Mouse (Mus musculus) embryonic facial prominence, embryonic 11.5 days (tissue): ENCODE results near the gene RPS10-NUDT3. TPM values are rescaled to one million over a fixed set of nuclear protein-coding genes. Genes with fewer than 3 reads are reported as not detected.

Source experiments
- ATAC-seq: fragments of 200-750 bp; cut with Nextera tagmentation; replicated peaks from 2 replicates; pipeline ENCODE4 v1.8.0; 2017; ENCODE audit warnings: low read depth; ENCODE audit not compliant: insufficient number of reproducible peaks, low FRiP score, low TSS enrichment
- DNase-seq: peaks from one replicate; pipeline ENCODE4 v3.0.0-alpha.2; 2015; ENCODE audit warnings: low spot score
- H3K27ac ChIP-seq: fragments of 300-500 bp; sonication (generic); replicated peaks from 2 replicates; pipeline ENCODE4 v1.5.1; 2014; ENCODE audit warnings: mild to moderate bottlenecking, low read depth, low read length, control low read depth
- H3K27me3 ChIP-seq: fragments of 300-500 bp; sonication (generic); 2 replicates; pipeline ENCODE4 v1.6.1; 2014; ENCODE audit warnings: mild to moderate bottlenecking, low read length, moderate library complexity, mixed read lengths; ENCODE audit not compliant: control insufficient read depth, insufficient read depth
- H3K36me3 ChIP-seq: fragments of 300-500 bp; sonication (generic); replicated peaks from 2 replicates; pipeline ENCODE4 v1.6.1; 2014; ENCODE audit warnings: low read depth, mild to moderate bottlenecking, low read length, moderate library complexity, mixed read lengths; ENCODE audit not compliant: control insufficient read depth, insufficient read depth
- H3K4me1 ChIP-seq: fragments of 300-500 bp; sonication (generic); 2 replicates; pipeline ENCODE4 v1.6.1; 2014; ENCODE audit warnings: low read length, mixed read lengths; ENCODE audit not compliant: control insufficient read depth, insufficient read depth
- H3K4me2 ChIP-seq: fragments of 300-500 bp; sonication (generic); 2 replicates; pipeline ENCODE4 v1.6.1; 2014; ENCODE audit warnings: low read depth, mild to moderate bottlenecking, control low read depth, low read length, moderate library complexity
- H3K4me3 ChIP-seq: fragments of 300-500 bp; sonication (generic); 2 replicates; pipeline ENCODE4 v1.5.1; 2014; ENCODE audit warnings: low read depth, low read length, control low read depth
- H3K9ac ChIP-seq: fragments of 300-500 bp; sonication (generic); replicated peaks from 2 replicates; pipeline ENCODE4 v1.6.1; 2014; ENCODE audit warnings: mild to moderate bottlenecking, control low read depth, low read length
- H3K9me3 ChIP-seq: fragments of 300-500 bp; sonication (generic); replicated peaks from 2 replicates; pipeline ENCODE4 v1.6.1; 2016; ENCODE audit warnings: mild to moderate bottlenecking, low read length, inconsistent platforms, mixed read lengths; ENCODE audit not compliant: control insufficient read depth
- WGBS: fragments of 180-500 bp; shearing (Covaris S2); extraction: QIAGEN DNeasy Blood & Tissue Kit; methylation state at CpG from one replicate; pipeline ENCODE4 v1.1.7; 2014; 5-methylcytosine and 5-hydroxymethylcytosine counted together
- polyA plus RNA-seq: library from polyadenylated mRNA; unstranded; fragments of >200 nt; fragmentation: Nextera tagmentation; extraction: Ambion mirVana; gene quantifications from 2 replicates; pipeline ENCODE4 v1.2.1, GENCODE M21; 2014

Gene RPS10-NUDT3
- polyA plus RNA-seq = not detected in 2 replicates

DNA sequence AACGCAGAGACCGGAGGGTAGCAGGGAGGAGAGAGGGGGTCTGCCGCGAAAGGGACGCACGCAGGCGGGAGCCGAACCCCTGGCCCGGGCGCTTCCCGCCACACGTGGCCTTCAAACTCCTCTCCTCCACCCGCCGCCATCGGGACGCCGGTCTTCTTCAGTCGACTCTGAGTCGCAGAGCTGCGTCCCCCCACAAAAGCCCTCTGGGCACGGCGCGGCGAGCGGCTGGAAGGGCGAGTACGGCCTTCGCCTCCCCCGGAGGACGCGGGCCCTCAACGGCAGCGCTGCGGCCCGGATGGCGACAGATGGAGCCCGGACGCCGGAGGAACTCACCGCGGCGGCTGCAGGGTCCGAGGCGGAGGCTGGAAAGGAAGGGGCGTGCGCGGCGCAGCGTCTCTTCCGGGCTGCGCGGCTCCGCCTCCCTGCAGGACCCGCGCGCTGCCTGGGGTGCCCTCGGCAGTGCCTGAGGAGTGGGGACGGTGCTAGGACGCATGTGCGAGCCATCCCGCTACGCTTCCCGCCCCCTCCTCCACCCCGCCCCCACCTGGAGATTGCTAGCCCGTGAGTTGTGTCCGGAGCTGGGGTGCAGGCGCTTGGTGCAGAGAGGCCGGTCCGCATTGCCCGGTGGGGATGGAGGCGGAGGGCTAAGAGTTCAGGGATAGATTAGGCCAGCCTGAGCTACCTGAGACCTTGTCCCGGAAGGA lies at the start of gene RPS10-NUDT3:
RPS10-NUDT3 (minus strand) TSS at position 352 of the 704 bp plus-strand sequence.
- H3K27me3 ChIP-seq = no peaks in the 10 kb centered on the region
- H3K9me3 ChIP-seq = no peaks in the 10 kb centered on the region
- no peaks in the 10 kb centered on the region for H3K4me1 ChIP-seq
- DNase-seq = peak; percentile 95
- peak; percentile 97 for ATAC-seq
- peak within 1 kb of the TSS; percentile 64 for H3K4me2 ChIP-seq
- peak within 1 kb of the TSS; percentile 88 for H3K4me3 ChIP-seq
- H3K36me3 ChIP-seq = peaks cover 9% of the 10 kb centered on the region
- H3K27ac ChIP-seq = peak within 1 kb of the TSS; percentile 86
- WGBS = 0% methylated on average over 62 of the region's 72 CpGs
- peak within 1 kb of the TSS; percentile 93 for H3K9ac ChIP-seq

DNA sequence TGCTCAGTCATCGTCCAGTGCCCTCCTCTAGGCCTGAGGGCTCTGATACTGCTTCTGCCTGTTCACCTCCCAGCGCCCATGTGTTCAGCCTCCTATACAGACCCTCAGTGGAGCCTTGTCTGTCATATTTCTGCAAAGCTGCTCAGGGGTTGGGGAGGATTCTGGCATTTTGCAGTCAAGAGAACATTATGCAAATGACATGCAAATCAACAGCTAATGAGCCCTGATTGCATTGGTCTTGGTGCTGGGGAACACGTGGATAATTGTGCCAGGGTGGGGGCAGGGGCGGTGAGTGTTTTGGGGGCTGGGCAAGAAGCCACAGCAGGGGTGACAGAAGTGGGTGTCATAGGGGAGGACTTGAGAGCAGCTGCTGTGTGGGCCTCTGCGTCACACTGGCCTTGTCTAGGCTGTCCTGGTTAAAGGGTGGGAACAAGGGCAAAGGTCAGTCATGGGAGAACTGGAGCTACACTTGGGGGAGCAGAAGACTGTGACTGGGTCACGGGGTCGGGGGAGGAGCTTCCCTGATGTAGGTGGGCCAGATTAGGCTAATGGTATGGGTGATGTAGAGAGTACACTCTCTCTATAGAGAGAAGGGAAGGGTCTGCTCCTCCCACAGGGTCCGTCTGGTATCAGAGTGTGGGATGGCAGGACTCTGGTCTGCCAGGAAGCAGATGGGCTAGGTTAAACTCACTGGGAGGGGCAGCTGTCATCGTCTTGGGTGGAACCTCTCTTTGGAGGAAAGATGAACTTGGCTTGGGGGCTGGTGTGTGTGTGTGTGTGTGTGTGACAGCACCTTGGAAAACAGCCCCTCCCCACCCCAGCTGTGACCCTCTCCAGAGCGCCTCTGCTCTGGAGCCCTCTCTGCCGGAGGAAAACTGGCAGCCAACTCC lies 44.1 kb upstream of the RPS10-NUDT3 start:
- H3K4me3 ChIP-seq = no peak overlapping the region
- 43% methylated on average over 11 of the region's 11 CpGs for WGBS
- no peaks in the 10 kb centered on the region for H3K9me3 ChIP-seq
- no peaks in the 10 kb centered on the region for H3K4me1 ChIP-seq
- ATAC-seq = peak; percentile 20; the same call in 1 of the 2 replicates
- no peak overlapping the region for H3K4me2 ChIP-seq
- H3K27me3 ChIP-seq = no peaks in the 10 kb centered on the region
- no peak overlapping the region for H3K9ac ChIP-seq
- H3K36me3 ChIP-seq = no peaks in the 10 kb centered on the region
- no peak for DNase-seq
- no peak overlapping the region for H3K27ac ChIP-seq

DNA sequence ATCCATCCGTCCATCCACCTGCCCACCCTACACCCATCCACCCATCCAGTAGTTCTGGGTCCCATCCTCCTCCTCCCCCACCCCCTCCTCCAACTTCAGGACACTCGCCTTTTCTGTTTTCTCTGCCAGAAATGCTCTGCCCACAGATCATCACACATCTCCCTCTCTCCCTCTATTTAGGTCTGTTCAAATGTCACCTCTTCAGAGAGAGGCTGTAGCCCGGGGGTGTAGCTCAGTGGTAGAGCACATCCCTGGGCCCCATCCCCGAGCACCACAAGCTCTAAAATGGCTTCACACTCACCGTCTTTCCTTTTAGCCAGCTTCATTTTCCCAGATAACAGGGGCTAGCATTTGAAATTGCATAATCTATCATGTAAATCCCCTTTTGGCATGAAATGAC lies 42.7 kb upstream of the RPS10-NUDT3 start:
- Histone ChIP-seq H3K36me3 (no peaks in the 10 kb centered on the region), H3K9ac (no peak overlapping the region), H3K4me2 (no peak overlapping the region), H3K27me3 (no peaks in the 10 kb centered on the region), H3K27ac (no peak overlapping the region), H3K4me3 (no peak overlapping the region), H3K9me3 (no peaks in the 10 kb centered on the region), H3K4me1 (no peaks in the 10 kb centered on the region)
- DNase-seq (no peak), ATAC-seq (no peak)
- whole genome bisulfite sequencing = 78% methylated on average over 5 of the region's 5 CpGs

DNA sequence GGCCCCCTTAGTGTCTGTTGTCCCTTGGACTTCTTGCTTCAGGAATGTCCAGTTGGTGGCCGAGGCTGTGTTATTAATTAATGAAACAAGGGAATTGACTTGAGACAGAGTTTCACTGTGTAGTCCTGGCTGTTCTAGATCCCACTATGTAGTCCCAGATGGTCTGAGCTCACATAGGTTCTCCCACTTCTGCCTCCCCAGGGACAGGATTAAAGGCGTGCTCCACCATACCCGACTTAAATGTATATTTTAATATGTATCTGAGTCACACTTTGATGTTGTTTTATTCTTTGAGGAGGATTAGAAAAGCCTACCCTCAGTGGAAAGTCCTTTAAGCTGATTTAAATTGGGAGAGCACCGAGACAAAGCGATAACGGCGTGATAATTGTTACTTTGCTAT lies 41.2 kb upstream of the RPS10-NUDT3 start:
- Histone ChIP-seq H3K9ac (no peak overlapping the region), H3K4me3 (no peak overlapping the region), H3K9me3 (no peaks in the 10 kb centered on the region), H3K36me3 (no peaks in the 10 kb centered on the region), H3K27ac (no peak overlapping the region), H3K27me3 (no peaks in the 10 kb centered on the region), H3K4me1 (no peaks in the 10 kb centered on the region), H3K4me2 (no peak overlapping the region)
- DNase-seq (no peak), ATAC-seq (no peak)
- WGBS = 74% methylated on average over 7 of the region's 7 CpGs

DNA sequence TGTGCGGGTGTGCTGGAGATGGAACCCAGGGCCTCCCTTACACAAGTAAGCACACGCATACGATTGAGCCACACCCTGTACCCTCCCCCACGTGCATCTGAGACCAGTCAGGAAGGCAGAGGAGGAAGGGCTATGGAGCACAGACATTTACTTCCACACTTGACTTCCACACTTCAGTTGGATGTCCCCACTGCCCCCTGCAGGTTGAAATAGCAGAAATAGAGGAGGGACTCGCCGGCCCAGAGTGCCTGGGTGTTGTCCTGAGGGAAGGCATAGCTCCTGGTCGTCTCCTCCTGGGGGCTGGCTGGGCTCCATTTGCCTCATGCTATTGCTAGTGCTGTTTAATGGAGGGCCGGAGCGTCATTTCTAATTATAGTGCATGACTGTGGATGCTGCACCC lies 40.4 kb upstream of the RPS10-NUDT3 start:
- no peak overlapping the region for H3K9ac ChIP-seq
- no peak overlapping the region for H3K4me2 ChIP-seq
- ATAC-seq = no peak
- H3K27ac ChIP-seq = no peak overlapping the region
- no peaks in the 10 kb centered on the region for H3K9me3 ChIP-seq
- WGBS = 67% methylated on average over 9 of the region's 9 CpGs
- no peak for DNase-seq
- H3K27me3 ChIP-seq = no peaks in the 10 kb centered on the region
- no peaks in the 10 kb centered on the region for H3K36me3 ChIP-seq
- no peak overlapping the region for H3K4me3 ChIP-seq
- H3K4me1 ChIP-seq = no peaks in the 10 kb centered on the region

DNA sequence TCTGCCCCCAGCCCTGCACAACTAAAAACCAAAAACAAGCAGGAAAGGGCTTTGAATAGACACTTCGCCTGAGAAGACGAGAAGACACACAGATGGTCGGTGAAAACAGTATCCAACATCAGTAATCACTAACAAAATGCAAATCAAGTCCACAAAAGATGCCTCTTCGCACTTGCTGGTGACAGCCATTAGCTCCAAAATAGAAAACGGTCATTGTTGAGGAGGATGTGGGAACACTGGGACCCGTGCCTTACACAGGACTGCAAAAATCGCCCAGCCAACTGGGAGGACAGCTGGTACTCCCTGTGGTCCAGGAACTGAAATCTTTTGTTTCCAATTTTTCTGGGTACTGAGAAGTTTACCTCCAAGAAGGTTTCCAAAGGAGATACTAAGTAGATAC lies 38.9 kb upstream of the RPS10-NUDT3 start:
- Histone ChIP-seq H3K27ac (no peak overlapping the region), H3K4me1 (no peaks in the 10 kb centered on the region), H3K27me3 (no peaks in the 10 kb centered on the region), H3K4me2 (no peak overlapping the region), H3K9ac (no peak overlapping the region), H3K9me3 (no peaks in the 10 kb centered on the region), H3K4me3 (no peak overlapping the region), H3K36me3 (no peaks in the 10 kb centered on the region)
- DNase-seq = no peak
- 86% methylated on average over 7 of the region's 7 CpGs for WGBS
- ATAC-seq = no peak

DNA sequence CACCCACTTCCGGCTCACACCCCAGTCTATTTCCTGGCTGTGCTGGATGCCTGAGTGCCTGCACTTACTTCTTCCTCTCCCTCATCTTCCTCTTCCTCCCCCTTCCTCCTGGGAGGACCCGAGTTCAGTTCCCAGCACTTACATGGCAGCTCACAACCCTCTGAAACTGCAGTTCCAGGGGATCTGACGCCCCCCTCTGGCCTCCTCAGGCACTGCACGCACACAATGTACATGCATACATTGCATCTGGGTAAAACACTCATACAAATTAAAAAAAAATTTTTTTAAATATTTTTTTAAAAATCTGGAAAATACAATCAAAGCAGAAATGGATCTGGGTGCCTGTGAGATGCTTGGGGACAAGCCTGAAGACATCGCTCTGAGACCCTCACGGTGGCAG lies 36.7 kb upstream of the RPS10-NUDT3 start:
- ATAC-seq (no peak), DNase-seq (no peak)
- Histone ChIP-seq H3K4me1 (no peaks in the 10 kb centered on the region), H3K4me3 (no peak overlapping the region), H3K27me3 (no peaks in the 10 kb centered on the region), H3K36me3 (no peaks in the 10 kb centered on the region), H3K27ac (no peak overlapping the region), H3K9me3 (no peaks in the 10 kb centered on the region), H3K9ac (no peak overlapping the region), H3K4me2 (no peak overlapping the region)
- WGBS = 77% methylated on average over 6 of the region's 6 CpGs

DNA sequence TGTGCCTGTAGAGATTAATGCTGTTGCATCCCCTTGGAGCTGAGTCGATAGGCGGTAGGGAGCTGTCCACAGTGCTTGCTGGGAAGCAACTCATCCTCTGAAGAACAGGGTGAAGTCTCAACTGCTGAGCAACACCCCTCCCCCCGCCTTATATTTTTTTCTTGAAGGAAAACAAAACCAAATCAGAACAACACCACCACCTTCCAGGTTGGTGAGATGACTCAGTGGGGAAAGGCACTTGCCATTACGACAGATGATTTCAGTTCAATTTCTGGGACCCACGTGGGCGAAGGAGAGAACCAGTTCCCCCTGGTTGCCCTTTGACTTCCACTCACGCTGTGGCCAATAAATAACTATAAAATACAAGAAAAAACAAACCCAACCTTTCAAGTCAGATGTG lies 23.7 kb upstream of the RPS10-NUDT3 start:
- no peak overlapping the region for H3K4me3 ChIP-seq
- ATAC-seq = no peak
- H3K9ac ChIP-seq = no peak overlapping the region
- no peak overlapping the region for H3K27ac ChIP-seq
- H3K4me2 ChIP-seq = no peak overlapping the region
- H3K9me3 ChIP-seq = no peaks in the 10 kb centered on the region
- 82% methylated on average over 7 of the region's 7 CpGs for WGBS
- peaks cover 9% of the 10 kb centered on the region for H3K4me1 ChIP-seq
- H3K36me3 ChIP-seq = no peaks in the 10 kb centered on the region
- peaks cover 14% of the 10 kb centered on the region; the same call in 1 of the 2 replicates for H3K27me3 ChIP-seq
- DNase-seq = no peak
